Mouse (Mus musculus): ENCODE data around the gene Jph4.

Gene Jph4

GRCm38 (mm10) chr14:55118852-55119251, 2.1 kb upstream of the Jph4 start:
- DNase-seq (ENCODE audit: low spot score in 2 of 2): no peak

- DNase-seq (ENCODE audit: low spot score in 2 of 2): no peak
Measured at GRCm38 (mm10) chr14:55115846-55116245, 889 bp downstream of the Jph4 start.

- no peak for DNase-seq (ENCODE audit: low spot score in 2 of 2)
Measured at GRCm38 (mm10) chr14:55114759-55115701, 1.7 kb downstream of the Jph4 start.

- peak in 1 of 2 experiments; percentile 47 for DNase-seq (ENCODE audit: low spot score in 2 of 2)
Measured at GRCm38 (mm10) chr14:55113975-55114645, 2.6 kb downstream of the Jph4 start.

GRCm38 (mm10) chr14:55113351-55113974, 3.3 kb downstream of the Jph4 start:
- no peak for DNase-seq (ENCODE audit: low spot score in 2 of 2)

GRCm38 (mm10) chr14:55111720-55112119, 5.0 kb downstream of the Jph4 start:
- no peak for DNase-seq (ENCODE audit: low spot score in 2 of 2)

GRCm38 (mm10) chr14:55110076-55110475, 6.7 kb downstream of the Jph4 start:
- no peak for DNase-seq (ENCODE audit: low spot score in 2 of 2)

- DNase-seq (ENCODE audit: low spot score in 2 of 2): no peak
Measured at GRCm38 (mm10) chr14:55109048-55109873, 7.5 kb downstream of the Jph4 start.

GRCm38 (mm10) chr14:55108202-55108870, 8.4 kb downstream of the Jph4 start:
- DNase-seq (ENCODE audit: low spot score in 2 of 2): no peak

GRCm38 (mm10) chr14:55106990-55107389, 9.7 kb downstream of the Jph4 start:
- no peak for DNase-seq (ENCODE audit: low spot score in 2 of 2)

- peak; percentile 77 to 79 for DNase-seq (ENCODE audit: low spot score in 2 of 2)
Measured at GRCm38 (mm10) chr14:55105836-55106809, 10.6 kb downstream of the Jph4 start, which contains the start of gene Ap1g2. TSS of gene Ap1g2 (minus strand) at chr14:55106593.

GRCm38 (mm10) chr14:55105386-55105785, 11.3 kb downstream of the Jph4 start:
- DNase-seq (ENCODE audit: low spot score in 2 of 2): no peak

- no peak for DNase-seq (ENCODE audit: low spot score in 2 of 2)
Measured at GRCm38 (mm10) chr14:55104365-55104764, 12.4 kb downstream of the Jph4 start.

GRCm38 (mm10) chr14:55102253-55102785, 14.4 kb downstream of the Jph4 start:
- DNase-seq (ENCODE audit: low spot score in 2 of 2): no peak

- DNase-seq (ENCODE audit: low spot score in 2 of 2): peak in 1 of 2 experiments; percentile 51
Measured at GRCm38 (mm10) chr14:55101592-55101991, 15.1 kb downstream of the Jph4 start.

- peak in 1 of 2 experiments; percentile 66 for DNase-seq (ENCODE audit: low spot score in 2 of 2)
Measured at GRCm38 (mm10) chr14:55098067-55098466, 18.7 kb downstream of the Jph4 start.

- no peak for DNase-seq (ENCODE audit: low spot score in 2 of 2)
Measured at GRCm38 (mm10) chr14:55097646-55098045, 19.1 kb downstream of the Jph4 start.

- DNase-seq (ENCODE audit: low spot score in 2 of 2): no peak
Measured at GRCm38 (mm10) chr14:55096573-55097087, 20.1 kb downstream of the Jph4 start.

GRCm38 (mm10) chr14:55095671-55096070, 21.1 kb downstream of the Jph4 start:
- DNase-seq (ENCODE audit: low spot score in 2 of 2): no peak
